Mouse (Mus musculus) hindbrain, postnatal 0 days (tissue): ENCODE results near the gene Napa. TPM values are rescaled to one million over a fixed set of nuclear protein-coding genes. Genes with fewer than 3 reads are reported as not detected.

Source experiments
- ATAC-seq: fragments of 200-750 bp; cut with Nextera tagmentation; 2 replicates; pipeline ENCODE4 v1.8.0; 2017; ENCODE audit warnings: mild to moderate bottlenecking, moderate TSS enrichment, moderate library complexity
- DNase-seq: peaks from one replicate; pipeline ENCODE4 v3.0.0-alpha.2; 2015; ENCODE audit warnings: low spot score
- H3K27ac ChIP-seq: fragments of 300-500 bp; sonication (generic); 2 replicates; pipeline ENCODE4 v1.5.1; 2014; ENCODE audit warnings: mild to moderate bottlenecking
- H3K27me3 ChIP-seq: fragments of 300-500 bp; sonication (generic); 2 replicates; pipeline ENCODE4 v1.6.1; 2014; ENCODE audit warnings: low read length, mixed read lengths; ENCODE audit not compliant: insufficient read depth
- H3K36me3 ChIP-seq: fragments of 300-500 bp; sonication (generic); 2 replicates; pipeline ENCODE4 v1.6.1; 2014; ENCODE audit warnings: low read length, mixed read lengths; ENCODE audit not compliant: insufficient read depth
- H3K4me1 ChIP-seq: fragments of 300-500 bp; sonication (generic); 2 replicates; pipeline ENCODE4 v1.6.1; 2014; ENCODE audit warnings: antibody characterized with exemption, low read length, mixed read lengths; ENCODE audit not compliant: insufficient read depth
- H3K4me2 ChIP-seq: fragments of 300-500 bp; sonication (generic); 2 replicates; pipeline ENCODE4 v1.6.1; 2014; ENCODE audit warnings: low read depth, mild to moderate bottlenecking, low read length, moderate library complexity, mixed read lengths
- H3K4me3 ChIP-seq: fragments of 300-500 bp; sonication (generic); 2 replicates; pipeline ENCODE4 v1.5.1; 2014; ENCODE audit warnings: low read length
- H3K9ac ChIP-seq: fragments of 300-500 bp; sonication (generic); replicated peaks from 2 replicates; pipeline ENCODE4 v1.6.1; 2014; ENCODE audit warnings: mild to moderate bottlenecking, low read length, moderate library complexity, mixed read lengths
- H3K9me3 ChIP-seq: fragments of 300-500 bp; sonication (generic); 2 replicates; pipeline ENCODE4 v1.6.1; 2016; ENCODE audit warnings: low read length, mixed read lengths
- CTCF ChIP-seq: IDR thresholded peaks from 2 replicates; pipeline ENCODE4 v1.5.1; 2016; ENCODE audit warnings: antibody characterized with exemption, control low read depth, low read depth
- WGBS: fragments of 180-500 bp; shearing (Covaris S2); extraction: QIAGEN DNeasy Blood & Tissue Kit; methylation state at CpG from one replicate; pipeline ENCODE4 v1.1.7; 2014; 5-methylcytosine and 5-hydroxymethylcytosine counted together
- polyA plus RNA-seq: library from polyadenylated mRNA; unstranded; fragments of >200 nt; fragmentation: Nextera tagmentation; extraction: Ambion mirVana; gene quantifications from 2 replicates; pipeline ENCODE4 v1.2.1, GENCODE M21; 2015
- total RNA-seq: library from RNA; depleted of rRNA; stranded (reverse); fragments of >200 nt; gene quantifications from 2 replicates; pipeline ENCODE4 v1.2.3, GENCODE M21; 2014

Gene Napa
- total and polyA plus RNA-seq, 2 experiments from 2014 or later: 253 to 441 TPM

DNA sequence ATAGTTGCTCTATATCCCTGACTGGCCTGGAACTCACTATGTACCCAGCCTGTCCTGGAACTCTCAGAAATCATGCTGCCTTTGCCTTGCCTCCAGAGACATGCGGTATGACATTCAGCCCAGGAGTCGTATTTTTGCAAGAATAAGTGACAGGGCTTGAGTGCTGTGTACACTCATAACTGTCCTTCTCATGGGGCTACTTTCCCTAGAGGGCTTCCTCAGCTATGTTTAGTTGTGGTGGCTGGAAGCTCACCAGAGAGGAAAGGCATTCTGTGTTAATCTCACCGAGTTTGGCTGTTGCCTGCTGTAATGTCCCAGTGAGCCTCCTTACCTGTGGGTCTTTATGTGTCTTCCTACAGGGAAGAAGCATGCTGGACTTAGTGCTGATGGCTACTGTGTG lies 3.7 kb upstream of the Napa start:
- 62% methylated on average over 3 of the region's 3 CpGs for WGBS
- no peak for ATAC-seq

DNA sequence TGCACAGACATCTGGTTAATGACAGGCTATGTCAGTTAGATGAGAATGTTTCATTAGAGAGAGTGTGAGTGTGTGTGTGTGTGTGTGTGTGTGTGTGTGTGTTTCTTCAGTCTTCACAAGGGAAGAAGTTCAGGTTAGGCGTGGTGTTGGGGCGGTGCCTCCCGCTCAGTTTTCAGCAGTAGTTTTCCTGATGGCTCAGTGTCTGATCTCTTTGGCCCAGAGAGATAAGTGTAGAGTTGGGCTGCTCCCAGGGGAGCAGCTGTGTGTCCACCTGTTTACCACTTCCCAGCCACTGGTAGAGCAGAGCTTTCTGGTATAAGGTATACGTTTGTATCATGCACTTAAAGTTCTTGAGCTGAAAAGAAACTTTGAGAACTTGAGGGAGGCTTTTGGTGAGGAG lies 1.6 kb downstream of the Napa start:
- peaks cover 3% of the 10 kb centered on the region; the same call in 1 of the 2 replicates for H3K36me3 ChIP-seq
- no peak overlapping the region for H3K4me3 ChIP-seq
- H3K4me1 ChIP-seq: peaks cover 23% of the 10 kb centered on the region
- peak overlapping the region; percentile 90 for H3K4me2 ChIP-seq
- no peak for DNase-seq
- H3K27ac ChIP-seq: no peak overlapping the region
- no peak for ATAC-seq
- no peaks in the 10 kb centered on the region for H3K27me3 ChIP-seq
- no peak for TF ChIP-seq CTCF
- 85% methylated on average over 4 of the region's 4 CpGs for WGBS
- H3K9ac ChIP-seq: peak overlapping the region; percentile 91; the same call in 1 of the 2 replicates
- no peaks in the 10 kb centered on the region for H3K9me3 ChIP-seq

More for the DNA sequence above, 3.7 kb upstream of the Napa start:
- Histone ChIP-seq H3K4me3 (no peak overlapping the region), H3K9ac (no peak overlapping the region), H3K4me1 (peaks cover 7% of the 10 kb centered on the region), H3K27ac (no peak overlapping the region), H3K9me3 (no peaks in the 10 kb centered on the region), H3K36me3 (no peaks in the 10 kb centered on the region), H3K27me3 (no peaks in the 10 kb centered on the region), H3K4me2 (no peak overlapping the region)
- no peak for TF ChIP-seq CTCF
- no peak for DNase-seq

DNA sequence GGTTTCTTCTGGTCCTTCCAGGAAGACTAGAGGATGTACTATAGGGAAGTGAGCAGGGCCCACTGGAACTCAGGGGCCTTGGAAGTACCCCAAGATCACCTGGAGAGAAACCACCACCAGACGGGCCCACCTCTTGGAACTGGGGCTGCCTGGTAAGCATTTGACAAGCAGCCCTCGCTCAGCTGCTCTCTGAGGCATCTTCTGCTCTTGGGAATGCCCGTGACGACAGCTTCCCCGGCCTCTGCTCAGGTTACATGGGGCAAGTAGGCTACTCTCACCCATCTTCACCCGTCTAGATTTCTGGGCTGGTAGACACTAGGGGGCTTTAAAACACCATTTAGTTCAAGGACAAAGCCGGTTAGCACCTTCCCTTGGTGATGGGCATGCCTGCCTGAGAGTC lies 2.8 kb downstream of the Napa start:
- H3K27ac ChIP-seq: no peak overlapping the region
- no peak overlapping the region for H3K4me2 ChIP-seq
- H3K9ac ChIP-seq: 0 out of 2 replicates have a peak overlapping the region, but pooled peaks have one; percentile 13
- no peak overlapping the region for H3K4me3 ChIP-seq
- DNase-seq: no peak
- no peaks in the 10 kb centered on the region for H3K9me3 ChIP-seq
- WGBS: 73% methylated on average over 7 of the region's 7 CpGs
- H3K4me1 ChIP-seq: peaks cover 23% of the 10 kb centered on the region
- peaks cover 5% of the 10 kb centered on the region; the same call in 1 of the 2 replicates for H3K36me3 ChIP-seq
- TF ChIP-seq CTCF: no peak
- ATAC-seq: no peak
- no peaks in the 10 kb centered on the region for H3K27me3 ChIP-seq

DNA sequence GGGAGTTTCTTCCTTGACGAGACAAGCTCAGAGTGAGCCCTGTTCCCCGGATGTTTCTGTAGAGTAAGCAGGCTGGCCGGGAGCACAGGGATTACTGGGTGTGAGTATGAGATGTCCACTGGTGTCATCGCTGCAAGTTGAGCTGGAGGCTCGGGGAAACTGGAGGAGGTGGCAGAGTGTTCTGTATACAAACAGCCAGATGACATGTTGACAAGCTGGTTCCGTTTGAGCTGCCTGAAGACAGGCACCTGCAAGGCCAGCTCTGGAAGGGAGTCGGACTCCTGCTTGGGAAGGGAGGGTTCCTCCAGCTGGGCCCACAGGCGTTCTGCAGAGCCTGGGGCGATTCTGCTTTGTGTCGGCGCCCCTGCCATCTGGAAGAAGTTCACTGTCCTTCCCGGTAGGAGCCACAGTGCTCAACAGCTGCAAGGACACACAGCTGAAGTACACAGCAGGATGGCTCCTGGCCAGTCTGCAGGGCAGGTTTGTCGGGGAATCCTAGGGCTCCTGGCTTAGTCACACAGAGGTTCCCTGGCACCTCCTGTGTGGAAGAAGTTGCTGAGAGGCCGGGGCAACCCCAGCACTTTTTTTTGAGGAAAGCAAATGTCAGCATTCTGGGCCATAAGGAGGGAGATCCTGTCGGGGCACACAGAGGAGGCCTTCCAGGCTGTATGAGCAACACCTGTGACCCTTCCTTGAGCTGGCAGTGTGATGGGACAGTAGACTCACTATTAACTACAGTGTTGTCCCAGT lies 3.6 kb downstream of the Napa start:
- 56% methylated on average over 15 of the region's 15 CpGs for WGBS
- no peak overlapping the region for H3K9ac ChIP-seq

DNA sequence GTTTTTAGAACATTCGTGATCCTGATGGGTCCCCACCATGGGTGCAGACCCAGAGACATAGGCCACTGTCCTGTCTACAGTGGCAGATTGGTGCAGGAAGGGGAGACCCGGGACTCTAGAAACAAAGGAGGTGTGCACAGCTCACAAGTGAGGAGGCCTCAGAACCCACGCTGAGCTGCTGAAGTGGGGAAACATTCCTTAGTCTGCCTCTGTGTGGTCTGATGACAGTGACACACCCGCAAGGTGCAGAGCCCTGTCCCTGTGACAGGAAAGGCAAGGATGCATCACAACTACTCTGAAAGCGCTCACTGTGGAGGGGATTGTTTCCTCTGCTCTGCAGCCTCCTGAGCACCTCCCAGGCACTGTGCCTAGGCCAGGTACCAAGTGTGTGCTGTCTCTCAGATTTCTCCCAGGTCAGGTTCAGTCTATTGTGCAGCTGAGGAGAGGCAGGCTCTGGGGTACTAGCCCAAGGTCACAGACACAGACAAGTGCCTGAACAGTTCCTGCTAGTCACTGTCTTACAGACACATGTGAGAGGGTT lies 4.5 kb downstream of the Napa start:
- Histone ChIP-seq H3K4me2 (no peak overlapping the region), H3K27ac (peak overlapping the region; percentile 73; the same call in 1 of the 2 replicates), H3K4me1 (peaks cover 23% of the 10 kb centered on the region), H3K27me3 (no peaks in the 10 kb centered on the region), H3K9ac (no peak overlapping the region), H3K9me3 (no peaks in the 10 kb centered on the region), H3K36me3 (peaks cover 10% of the 10 kb centered on the region; the same call in 1 of the 2 replicates), H3K4me3 (no peak overlapping the region)
- no peak for TF ChIP-seq CTCF
- DNase-seq (no peak), ATAC-seq (no peak)
- 88% methylated on average over 5 of the region's 5 CpGs for WGBS

More for the DNA sequence above, 3.6 kb downstream of the Napa start:
- no peak for TF ChIP-seq CTCF
- H3K27ac ChIP-seq: no peak overlapping the region
- DNase-seq (no peak), ATAC-seq (no peak)
- no peak overlapping the region for H3K4me2 ChIP-seq
- peaks cover 23% of the 10 kb centered on the region for H3K4me1 ChIP-seq
- peaks cover 5% of the 10 kb centered on the region; the same call in 1 of the 2 replicates for H3K36me3 ChIP-seq
- no peak overlapping the region for H3K4me3 ChIP-seq
- H3K9me3 ChIP-seq: no peaks in the 10 kb centered on the region
- H3K27me3 ChIP-seq: no peaks in the 10 kb centered on the region

DNA sequence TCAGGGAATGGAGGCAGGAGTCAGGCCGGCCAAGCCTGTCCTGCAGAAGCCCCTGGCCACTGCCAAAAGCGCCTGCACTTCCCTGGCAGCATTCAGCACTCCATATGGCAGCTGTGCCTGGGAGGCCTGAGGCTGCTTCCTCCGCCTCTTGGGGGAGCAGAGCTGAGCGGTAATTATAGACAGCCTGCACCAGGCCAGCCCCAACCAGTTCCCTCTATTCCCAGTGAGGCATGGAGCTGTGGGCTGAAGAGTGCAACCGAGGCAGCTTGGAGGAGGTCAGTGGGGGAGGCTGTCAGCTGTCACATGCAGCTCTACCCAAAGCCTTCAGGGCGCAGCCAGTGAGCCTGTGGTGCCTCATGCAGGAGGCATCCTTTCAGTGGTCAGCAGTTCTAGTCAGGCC lies 5.5 kb downstream of the Napa start:
- TF ChIP-seq CTCF: peak; percentile 33; the same call in 1 of the 2 replicates
- H3K4me2 ChIP-seq: no peak overlapping the region
- ATAC-seq (peak; percentile 85), DNase-seq (peak; percentile 82)
- H3K9me3 ChIP-seq: no peaks in the 10 kb centered on the region
- no peak overlapping the region for H3K4me3 ChIP-seq
- no peaks in the 10 kb centered on the region for H3K27me3 ChIP-seq
- peak overlapping the region; percentile 73 for H3K27ac ChIP-seq
- 42% methylated on average over 6 of the region's 6 CpGs for WGBS
- H3K4me1 ChIP-seq: peaks cover 23% of the 10 kb centered on the region
- H3K9ac ChIP-seq: no peak overlapping the region
- H3K36me3 ChIP-seq: peaks cover 15% of the 10 kb centered on the region
